Mouse (Mus musculus): Measurements from ENCODE around the gene Dock8. TPM values are rescaled to one million over a fixed set of nuclear protein-coding genes. Genes with fewer than 3 reads are reported as not detected.

The Dock8 gene
- polyA plus RNA-seq, 1 experiment, result 1.4 TPM

- no peaks in the 10 kb centered on the region for H3K79me2 ChIP-seq (ENCODE audit: control insufficient read depth, insufficient read depth)
- no peaks in the 10 kb centered on the region for H3K36me3 ChIP-seq (ENCODE audit: control insufficient read depth, insufficient read depth)
- H3K27me3 ChIP-seq (ENCODE audit: control insufficient read depth, insufficient read depth, insufficient read length), result no peaks in the 10 kb centered on the region
- H3K4me3 ChIP-seq, result no peak overlapping the region
- no peak overlapping the region for H3K4me2 ChIP-seq (ENCODE audit: low read depth)
- TF ChIP-seq SRF (IDR thresholded peaks at IDR 0.05; ENCODE audit: control insufficient read depth, insufficient read length, low read depth) (no peak), MYOG (IDR thresholded peaks at IDR 0.05; ENCODE audit: control insufficient read depth in 1 of 3, insufficient read depth in 1 of 3, insufficient read length in 2 of 3, low read depth in 2 of 3) (no peak), POLR2AphosphoS2 (IDR thresholded peaks at IDR 0.05; ENCODE audit: insufficient read length, low read depth) (no peak), CEBPB (IDR thresholded peaks at IDR 0.05; ENCODE audit: insufficient read depth, poor library complexity, severe bottlenecking) (no peak), TCF12 (IDR thresholded peaks at IDR 0.05; ENCODE audit: insufficient read depth, poor library complexity, severe bottlenecking) (no peak), MAX (IDR thresholded peaks at IDR 0.05; ENCODE audit: low read depth) (no peak), TCF3 (IDR thresholded peaks at IDR 0.05; ENCODE audit: insufficient read length, low read depth) (no peak), REST (IDR thresholded peaks at IDR 0.05; ENCODE audit: insufficient read depth, insufficient read length) (no peak), USF1 (IDR thresholded peaks at IDR 0.05; ENCODE audit: low read depth) (no peak), POLR2A (IDR thresholded peaks at IDR 0.05; ENCODE audit: insufficient read length, low read depth) (no peak), MYOD1 (IDR thresholded peaks at IDR 0.05; ENCODE audit: control insufficient read depth in 1 of 3, insufficient read length in 2 of 3, low read depth in 2 of 3) (no peak), E2F4 (IDR thresholded peaks at IDR 0.05; ENCODE audit: insufficient read depth) (no peak)
- H3ac ChIP-seq (ENCODE audit: control insufficient read depth, insufficient read length), result no peak overlapping the region
These were observed 69.2 kb downstream of the Dock8 start for GRCm38 (mm10) chr19:25068518-25068917.

- Histone ChIP-seq H3K36me3 (ENCODE audit: control insufficient read depth, insufficient read depth) (no peaks in the 10 kb centered on the region), H3K4me3 (no peak overlapping the region), H3K79me2 (ENCODE audit: control insufficient read depth, insufficient read depth) (no peaks in the 10 kb centered on the region), H3K4me2 (ENCODE audit: low read depth) (no peak overlapping the region), H3K27me3 (ENCODE audit: control insufficient read depth, insufficient read depth, insufficient read length) (no peaks in the 10 kb centered on the region), H3ac (ENCODE audit: control insufficient read depth, insufficient read length) (no peak overlapping the region)
- TF ChIP-seq MAX (IDR thresholded peaks at IDR 0.05; ENCODE audit: low read depth), result no peak
- no peak for TF ChIP-seq POLR2A (IDR thresholded peaks at IDR 0.05; ENCODE audit: insufficient read length, low read depth)
- TF ChIP-seq TCF3 (IDR thresholded peaks at IDR 0.05; ENCODE audit: insufficient read length, low read depth), result no peak
- no peak for TF ChIP-seq MYOD1 (IDR thresholded peaks at IDR 0.05; ENCODE audit: control insufficient read depth in 1 of 3, insufficient read length in 2 of 3, low read depth in 2 of 3)
- TF ChIP-seq USF1 (IDR thresholded peaks at IDR 0.05; ENCODE audit: low read depth), result no peak
- TF ChIP-seq TCF12 (IDR thresholded peaks at IDR 0.05; ENCODE audit: insufficient read depth, poor library complexity, severe bottlenecking), result no peak
These were observed 73.2 kb downstream of the Dock8 start for GRCm38 (mm10) chr19:25072521-25072920.

GRCm38 (mm10) chr19:25074741-25075140, 75.4 kb downstream of the Dock8 start:
- Histone ChIP-seq H3K79me2 (ENCODE audit: control insufficient read depth, insufficient read depth) (no peaks in the 10 kb centered on the region), H3K4me2 (ENCODE audit: low read depth) (no peak overlapping the region), H3K36me3 (ENCODE audit: control insufficient read depth, insufficient read depth) (no peaks in the 10 kb centered on the region), H3K27me3 (ENCODE audit: control insufficient read depth, insufficient read depth, insufficient read length) (no peaks in the 10 kb centered on the region), H3K4me3 (no peak overlapping the region), H3ac (ENCODE audit: control insufficient read depth, insufficient read length) (no peak overlapping the region)
- TF ChIP-seq CEBPB (IDR thresholded peaks at IDR 0.05; ENCODE audit: insufficient read depth, poor library complexity, severe bottlenecking), result no peak
- no peak for TF ChIP-seq TCF12 (IDR thresholded peaks at IDR 0.05; ENCODE audit: insufficient read depth, poor library complexity, severe bottlenecking)
- no peak for TF ChIP-seq MAX (IDR thresholded peaks at IDR 0.05; ENCODE audit: low read depth)
- TF ChIP-seq MYOG (IDR thresholded peaks at IDR 0.05; ENCODE audit: control insufficient read depth in 1 of 3, insufficient read depth in 1 of 3, insufficient read length in 2 of 3, low read depth in 2 of 3), result no peak
- no peak for TF ChIP-seq TCF3 (IDR thresholded peaks at IDR 0.05; ENCODE audit: insufficient read length, low read depth)
- TF ChIP-seq SRF (IDR thresholded peaks at IDR 0.05; ENCODE audit: control insufficient read depth, insufficient read length, low read depth), result no peak
- TF ChIP-seq REST (IDR thresholded peaks at IDR 0.05; ENCODE audit: insufficient read depth, insufficient read length), result no peak
- TF ChIP-seq POLR2A (IDR thresholded peaks at IDR 0.05; ENCODE audit: insufficient read length, low read depth), result no peak
- TF ChIP-seq USF1 (IDR thresholded peaks at IDR 0.05; ENCODE audit: low read depth), result no peak
- no peak for TF ChIP-seq POLR2AphosphoS2 (IDR thresholded peaks at IDR 0.05; ENCODE audit: insufficient read length, low read depth)
- no peak for TF ChIP-seq E2F4 (IDR thresholded peaks at IDR 0.05; ENCODE audit: insufficient read depth)
- no peak for TF ChIP-seq MYOD1 (IDR thresholded peaks at IDR 0.05; ENCODE audit: control insufficient read depth in 1 of 3, insufficient read length in 2 of 3, low read depth in 2 of 3)

- H3K27me3 ChIP-seq (ENCODE audit: control insufficient read depth, insufficient read depth, insufficient read length), result no peaks in the 10 kb centered on the region
- H3K4me3 ChIP-seq, result no peak overlapping the region
- H3K79me2 ChIP-seq (ENCODE audit: control insufficient read depth, insufficient read depth), result no peaks in the 10 kb centered on the region
- TF ChIP-seq REST (IDR thresholded peaks at IDR 0.05; ENCODE audit: insufficient read depth, insufficient read length) (no peak), MAX (IDR thresholded peaks at IDR 0.05; ENCODE audit: low read depth) (no peak), USF1 (IDR thresholded peaks at IDR 0.05; ENCODE audit: low read depth) (no peak), SRF (IDR thresholded peaks at IDR 0.05; ENCODE audit: control insufficient read depth, insufficient read length, low read depth) (no peak), POLR2A (IDR thresholded peaks at IDR 0.05; ENCODE audit: insufficient read length, low read depth) (no peak), CEBPB (IDR thresholded peaks at IDR 0.05; ENCODE audit: insufficient read depth, poor library complexity, severe bottlenecking) (no peak), POLR2AphosphoS2 (IDR thresholded peaks at IDR 0.05; ENCODE audit: insufficient read length, low read depth) (no peak), TCF3 (IDR thresholded peaks at IDR 0.05; ENCODE audit: insufficient read length, low read depth) (no peak), MYOG (IDR thresholded peaks at IDR 0.05; ENCODE audit: control insufficient read depth in 1 of 3, insufficient read depth in 1 of 3, insufficient read length in 2 of 3, low read depth in 2 of 3) (no peak), E2F4 (IDR thresholded peaks at IDR 0.05; ENCODE audit: insufficient read depth) (no peak), MYOD1 (IDR thresholded peaks at IDR 0.05; ENCODE audit: control insufficient read depth in 1 of 3, insufficient read length in 2 of 3, low read depth in 2 of 3) (no peak), TCF12 (IDR thresholded peaks at IDR 0.05; ENCODE audit: insufficient read depth, poor library complexity, severe bottlenecking) (no peak)
- H3ac ChIP-seq (ENCODE audit: control insufficient read depth, insufficient read length), result no peak overlapping the region
- no peaks in the 10 kb centered on the region for H3K36me3 ChIP-seq (ENCODE audit: control insufficient read depth, insufficient read depth)
- H3K4me2 ChIP-seq (ENCODE audit: low read depth), result no peak overlapping the region
These were observed 78.3 kb downstream of the Dock8 start for GRCm38 (mm10) chr19:25077636-25078035.

- TF ChIP-seq POLR2A (IDR thresholded peaks at IDR 0.05; ENCODE audit: insufficient read length, low read depth) (no peak), POLR2AphosphoS2 (IDR thresholded peaks at IDR 0.05; ENCODE audit: insufficient read length, low read depth) (no peak), MAX (IDR thresholded peaks at IDR 0.05; ENCODE audit: low read depth) (no peak), MYOG (IDR thresholded peaks at IDR 0.05; ENCODE audit: control insufficient read depth in 1 of 3, insufficient read depth in 1 of 3, insufficient read length in 2 of 3, low read depth in 2 of 3) (no peak), E2F4 (IDR thresholded peaks at IDR 0.05; ENCODE audit: insufficient read depth) (no peak), CEBPB (IDR thresholded peaks at IDR 0.05; ENCODE audit: insufficient read depth, poor library complexity, severe bottlenecking) (no peak)
- no peaks in the 10 kb centered on the region for H3K27me3 ChIP-seq (ENCODE audit: control insufficient read depth, insufficient read depth, insufficient read length)
- no peak overlapping the region for H3K4me3 ChIP-seq
- no peak overlapping the region for H3K4me2 ChIP-seq (ENCODE audit: low read depth)
- no peaks in the 10 kb centered on the region for H3K36me3 ChIP-seq (ENCODE audit: control insufficient read depth, insufficient read depth)
- no peak overlapping the region for H3ac ChIP-seq (ENCODE audit: control insufficient read depth, insufficient read length)
- H3K79me2 ChIP-seq (ENCODE audit: control insufficient read depth, insufficient read depth), result no peaks in the 10 kb centered on the region
These were observed 78.8 kb downstream of the Dock8 start for GRCm38 (mm10) chr19:25078130-25078529.

Data from myocyte (in vitro differentiated cells).